Mouse (Mus musculus) heart, embryonic 14.5 days (tissue): ENCODE results near the gene Baiap2. TPM values are rescaled to one million over a fixed set of nuclear protein-coding genes. Genes with fewer than 3 reads are reported as not detected.

Experiments
- ATAC-seq: fragments of 200-750 bp; cut with Nextera tagmentation; 2 replicates; pipeline ENCODE4 v1.8.0; 2017; ENCODE audit warnings: low read depth, moderate TSS enrichment; ENCODE audit not compliant: insufficient number of reproducible peaks, insufficient read depth, low FRiP score
- H3K27ac ChIP-seq, 2 experiments: fragments of 200-500 bp in 1 of 2; fragments of 300-500 bp in 1 of 2; sonication (generic) in 1 of 2; replicated peaks in 1 of 2; 2 replicates each; pipeline ENCODE4 v1.5.1; 2012 to 2014; ENCODE audit warnings: low read depth in 2 of 2, low read length in 2 of 2, control low read depth in 1 of 2, mild to moderate bottlenecking in 1 of 2, mixed read lengths in 1 of 2; ENCODE audit not compliant: control insufficient read depth in 1 of 2, insufficient read depth in 1 of 2
- H3K27me3 ChIP-seq: fragments of 300-500 bp; sonication (generic); 2 replicates; pipeline ENCODE4 v1.6.1; 2014; ENCODE audit warnings: mild to moderate bottlenecking, low read length, control low read depth; ENCODE audit not compliant: control insufficient read depth, insufficient read depth
- H3K36me3 ChIP-seq: fragments of 300-500 bp; sonication (generic); 2 replicates; pipeline ENCODE4 v1.6.1; 2014; ENCODE audit warnings: mild to moderate bottlenecking, control low read depth, low read length, mixed read lengths; ENCODE audit not compliant: control insufficient read depth, insufficient read depth
- H3K4me1 ChIP-seq, 2 experiments: fragments of 200-500 bp in 1 of 2; fragments of 300-500 bp in 1 of 2; sonication (generic) in 1 of 2; 2 replicates each; pipeline ENCODE4 v1.6.1; 2012 to 2014; ENCODE audit warnings: low read length in 2 of 2, control low read depth in 1 of 2, mixed read lengths in 1 of 2; ENCODE audit not compliant: control insufficient read depth in 2 of 2, insufficient read depth in 2 of 2
- H3K4me2 ChIP-seq: fragments of 300-500 bp; sonication (generic); 2 replicates; pipeline ENCODE4 v1.6.1; 2014; ENCODE audit warnings: mild to moderate bottlenecking, low read length
- H3K4me3 ChIP-seq, 2 experiments: fragments of 200-500 bp in 1 of 2; fragments of 300-500 bp in 1 of 2; sonication (generic) in 1 of 2; 2 replicates each; pipeline ENCODE4 v1.5.1; 2012 to 2014; ENCODE audit warnings: low read length in 2 of 2, mild to moderate bottlenecking in 2 of 2, control low read depth in 1 of 2, low read depth in 1 of 2, moderate library complexity in 1 of 2; ENCODE audit not compliant: control insufficient read depth in 1 of 2, insufficient read depth in 1 of 2
- H3K9ac ChIP-seq: fragments of 300-500 bp; sonication (generic); 2 replicates; pipeline ENCODE4 v1.6.1; 2014; ENCODE audit warnings: mild to moderate bottlenecking, low read length
- H3K9me3 ChIP-seq: fragments of 300-500 bp; sonication (generic); 2 replicates; pipeline ENCODE4 v1.6.1; 2016; ENCODE audit warnings: low read length, control low read depth; ENCODE audit not compliant: control insufficient read depth
- WGBS: fragments of 180-500 bp; shearing (Covaris S2); extraction: QIAGEN DNeasy Blood & Tissue Kit; methylation state at CpG from one replicate; pipeline ENCODE4 v1.1.7; 2014; 5-methylcytosine and 5-hydroxymethylcytosine counted together
- polyA plus RNA-seq: library from polyadenylated mRNA; unstranded; fragments of >200 nt; fragmentation: Nextera tagmentation; extraction: Ambion mirVana; gene quantifications from 2 replicates; pipeline ENCODE4 v1.2.1, GENCODE M21; 2014

Baiap2 gene
- polyA plus RNA-seq, 1 experiment from 2014 or later: 13.2 TPM

DNA sequence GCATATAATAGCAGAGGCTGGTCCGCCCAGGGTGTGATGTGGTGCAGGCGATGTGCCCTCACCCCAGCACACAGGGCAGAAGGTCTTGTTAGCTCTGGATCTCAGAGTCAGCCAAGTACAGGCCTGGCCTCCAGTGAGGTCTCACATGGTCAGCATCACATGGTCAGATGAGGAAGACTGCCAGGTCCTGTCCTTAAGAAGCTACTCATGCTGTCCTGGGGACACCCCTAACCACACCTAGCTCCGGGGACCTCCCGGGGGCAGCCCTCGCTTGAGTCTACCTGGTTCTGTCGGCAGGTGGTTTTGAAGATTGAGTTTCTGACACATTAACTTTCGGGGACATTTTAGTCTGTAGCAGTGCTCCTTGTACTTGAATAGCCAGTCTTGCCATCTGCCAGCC lies 45.8 kb downstream of the Baiap2 start:
- Histone ChIP-seq H3K36me3 (peaks cover 7% of the 10 kb centered on the region; the same call in 1 of the 2 replicates), H3K9me3 (no peaks in the 10 kb centered on the region), H3K27ac (peak overlapping the region in 1 of 2 experiments; percentile 50; a peak in 1 of 4 replicates), H3K4me1 (peaks cover 15 to 28% of the 10 kb centered on the region in 2 experiments), H3K27me3 (no peaks in the 10 kb centered on the region; the same call in 1 of the 2 replicates), H3K9ac (no peak overlapping the region), H3K4me3 (no peak overlapping the region), H3K4me2 (no peak overlapping the region)
- ATAC-seq: peak; percentile 14; the same call in 1 of the 2 replicates
- 89% methylated on average over 7 of the region's 7 CpGs for WGBS

DNA sequence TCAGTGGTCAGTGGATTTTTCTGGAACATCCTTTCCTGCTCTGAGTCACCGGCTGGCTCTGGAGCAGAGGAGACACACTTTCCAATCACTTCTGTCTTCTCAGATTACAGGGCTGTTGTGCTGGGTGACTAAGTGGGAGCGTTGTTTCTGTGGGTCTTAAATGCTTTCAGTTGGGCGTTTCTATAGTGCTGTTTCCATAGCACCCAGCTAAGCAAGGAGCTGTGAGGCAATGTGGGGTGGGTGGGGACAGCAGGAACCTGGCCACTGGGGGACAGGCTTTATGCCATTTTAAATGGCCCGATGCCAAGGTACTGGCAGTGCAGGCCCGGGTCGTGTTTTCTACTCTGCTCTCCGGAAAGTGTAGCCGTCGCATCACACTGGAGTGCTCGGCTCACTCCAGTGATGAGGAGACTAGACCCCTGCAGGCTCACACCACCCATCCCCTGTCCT lies 46.6 kb downstream of the Baiap2 start:
- H3K4me2 ChIP-seq: peak overlapping the region; percentile 31
- H3K4me1 ChIP-seq: peaks cover 15 to 27% of the 10 kb centered on the region in 2 experiments
- H3K9me3 ChIP-seq: no peaks in the 10 kb centered on the region
- peaks cover 2% of the 10 kb centered on the region; the same call in 1 of the 2 replicates for H3K36me3 ChIP-seq
- H3K4me3 ChIP-seq: no peak overlapping the region
- H3K9ac ChIP-seq: no peak overlapping the region
- WGBS: 13% methylated on average over 10 of the region's 10 CpGs
- H3K27ac ChIP-seq: peak overlapping the region; percentile 21 to 50; a peak in 2 of 4 replicates
- peak; percentile 37; the same call in 1 of the 2 replicates for ATAC-seq
- no peaks in the 10 kb centered on the region; the same call in 1 of the 2 replicates for H3K27me3 ChIP-seq

DNA sequence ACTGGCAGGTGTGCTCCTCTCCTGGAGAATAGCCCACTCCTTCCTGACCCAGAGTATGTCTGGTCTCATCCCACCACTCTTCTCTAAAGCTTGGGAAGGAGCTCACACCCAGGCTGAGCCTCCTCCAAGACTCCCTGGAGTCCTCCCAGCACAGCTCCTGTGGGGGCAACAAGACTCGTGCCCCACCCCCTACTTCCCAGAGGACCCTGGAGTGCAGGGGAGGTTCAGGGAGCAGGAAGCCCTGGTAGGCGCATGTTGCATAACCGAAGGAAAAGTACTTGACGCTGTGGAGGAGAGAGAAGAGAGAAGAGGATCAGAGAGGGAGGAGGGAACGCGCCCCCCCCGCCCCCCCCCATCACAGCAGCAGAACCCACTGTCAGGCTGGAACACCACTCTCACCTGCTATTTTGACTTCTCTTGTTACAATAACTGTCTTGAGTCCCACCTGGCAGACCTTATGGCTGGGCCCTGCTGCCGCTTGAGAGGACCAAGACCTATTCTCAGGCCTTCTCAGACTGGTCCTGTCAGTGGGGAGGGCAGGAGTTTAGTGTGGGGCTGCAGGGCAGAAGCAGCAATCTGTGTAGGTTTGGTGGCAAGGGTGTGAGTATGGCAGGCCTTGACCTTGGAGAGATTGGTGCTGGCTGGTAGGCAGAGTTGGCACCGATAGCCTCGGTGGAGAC lies 48.2 kb downstream of the Baiap2 start:
- Histone ChIP-seq H3K4me3 (no peak overlapping the region), H3K27me3 (no peaks in the 10 kb centered on the region), H3K36me3 (peaks cover 13% of the 10 kb centered on the region; the same call in 1 of the 2 replicates), H3K4me2 (peak overlapping the region; percentile 32), H3K9ac (no peak overlapping the region), H3K9me3 (no peaks in the 10 kb centered on the region), H3K27ac (no peak overlapping the region), H3K4me1 (peaks cover 15 to 27% of the 10 kb centered on the region in 2 experiments)
- WGBS: 54% methylated on average over 10 of the region's 10 CpGs
- 0 out of 2 replicates have a peak, but pooled peaks have one; percentile 11 for ATAC-seq

DNA sequence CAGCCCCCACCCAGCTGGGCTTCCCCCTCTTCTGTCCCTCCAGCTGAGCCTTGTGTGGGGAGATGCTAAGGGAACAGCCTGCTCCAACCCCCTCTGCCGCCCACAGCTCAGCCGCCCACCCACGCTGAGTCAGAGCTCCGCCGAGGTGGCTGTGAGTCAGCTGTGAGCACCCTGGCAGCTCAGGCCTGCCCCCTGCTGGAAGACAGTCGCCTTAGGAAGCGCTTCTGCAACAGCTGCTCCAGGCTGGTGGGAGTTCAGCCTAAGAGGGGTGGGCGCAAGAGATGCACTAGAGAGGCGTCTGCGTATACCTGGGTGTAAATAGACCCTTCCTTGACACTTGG lies 48.7 kb downstream of the Baiap2 start:
- H3K4me1 ChIP-seq: peaks cover 15 to 27% of the 10 kb centered on the region in 2 experiments
- no peak overlapping the region for H3K4me3 ChIP-seq
- no peaks in the 10 kb centered on the region for H3K9me3 ChIP-seq
- H3K4me2 ChIP-seq: peak overlapping the region; percentile 32
- no peaks in the 10 kb centered on the region for H3K27me3 ChIP-seq
- no peak overlapping the region for H3K9ac ChIP-seq
- 8% methylated on average over 10 of the region's 10 CpGs for WGBS
- peak; percentile 23; the same call in 1 of the 2 replicates for ATAC-seq
- peaks cover 18% of the 10 kb centered on the region for H3K36me3 ChIP-seq
- no peak overlapping the region for H3K27ac ChIP-seq

DNA sequence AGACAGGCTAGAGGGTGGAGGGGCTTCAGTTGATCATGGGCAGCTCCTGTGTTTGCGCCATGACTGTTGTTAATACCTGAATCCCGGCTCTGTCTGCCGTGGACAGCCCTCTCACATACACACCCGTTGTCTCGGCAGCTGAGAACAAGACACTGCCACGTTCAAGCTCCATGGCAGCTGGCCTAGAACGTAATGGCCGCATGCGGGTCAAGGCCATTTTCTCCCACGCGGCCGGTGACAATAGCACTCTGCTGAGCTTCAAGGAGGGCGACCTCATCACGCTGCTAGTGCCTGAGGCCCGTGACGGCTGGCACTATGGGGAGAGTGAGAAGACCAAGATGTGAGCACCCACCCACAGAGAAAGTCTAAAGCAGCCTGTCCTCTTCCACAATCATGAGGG lies 54.8 kb downstream of the Baiap2 start:
- 82% methylated on average over 16 of the region's 16 CpGs for whole genome bisulfite sequencing

DNA sequence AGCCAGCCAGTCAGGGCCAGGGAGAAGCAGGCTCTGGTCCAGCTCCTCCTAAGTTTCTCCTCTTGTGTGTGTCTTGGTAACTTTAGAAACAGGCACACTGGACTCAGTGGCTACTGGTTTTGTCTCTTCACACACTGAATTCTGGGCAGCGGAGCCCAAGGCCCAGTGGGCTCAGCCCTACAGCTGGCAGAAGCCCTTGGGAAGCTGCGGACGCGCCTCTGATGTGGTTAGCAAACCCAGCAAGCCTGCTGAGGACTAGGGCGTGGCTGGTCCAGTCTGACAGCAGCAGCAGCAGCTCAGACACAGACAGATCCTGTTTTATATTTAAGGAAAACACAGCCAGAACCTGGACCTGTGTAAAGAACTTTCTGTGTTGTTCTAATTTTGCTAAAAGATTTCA lies 59.5 kb downstream of the Baiap2 start:
- H3K4me1 ChIP-seq: peaks cover 8 to 13% of the 10 kb centered on the region in 2 experiments
- no peaks in the 10 kb centered on the region for H3K9me3 ChIP-seq
- no peak for ATAC-seq
- no peak overlapping the region for H3K9ac ChIP-seq
- no peaks in the 10 kb centered on the region for H3K27me3 ChIP-seq
- 80% methylated on average over 5 of the region's 5 CpGs for WGBS
- no peak overlapping the region for H3K4me2 ChIP-seq
- no peak overlapping the region for H3K4me3 ChIP-seq
- H3K27ac ChIP-seq: no peak overlapping the region
- peaks cover 16% of the 10 kb centered on the region; the same call in 1 of the 2 replicates for H3K36me3 ChIP-seq

More for the DNA sequence above, 54.8 kb downstream of the Baiap2 start:
- no peak overlapping the region for H3K4me2 ChIP-seq
- no peak overlapping the region for H3K27ac ChIP-seq
- peaks cover 41% of the 10 kb centered on the region for H3K36me3 ChIP-seq
- H3K27me3 ChIP-seq: no peaks in the 10 kb centered on the region
- ATAC-seq: no peak
- H3K4me3 ChIP-seq: no peak overlapping the region
- no peak overlapping the region for H3K9ac ChIP-seq
- H3K4me1 ChIP-seq: peaks cover 8 to 13% of the 10 kb centered on the region in 2 experiments
- no peaks in the 10 kb centered on the region for H3K9me3 ChIP-seq

DNA sequence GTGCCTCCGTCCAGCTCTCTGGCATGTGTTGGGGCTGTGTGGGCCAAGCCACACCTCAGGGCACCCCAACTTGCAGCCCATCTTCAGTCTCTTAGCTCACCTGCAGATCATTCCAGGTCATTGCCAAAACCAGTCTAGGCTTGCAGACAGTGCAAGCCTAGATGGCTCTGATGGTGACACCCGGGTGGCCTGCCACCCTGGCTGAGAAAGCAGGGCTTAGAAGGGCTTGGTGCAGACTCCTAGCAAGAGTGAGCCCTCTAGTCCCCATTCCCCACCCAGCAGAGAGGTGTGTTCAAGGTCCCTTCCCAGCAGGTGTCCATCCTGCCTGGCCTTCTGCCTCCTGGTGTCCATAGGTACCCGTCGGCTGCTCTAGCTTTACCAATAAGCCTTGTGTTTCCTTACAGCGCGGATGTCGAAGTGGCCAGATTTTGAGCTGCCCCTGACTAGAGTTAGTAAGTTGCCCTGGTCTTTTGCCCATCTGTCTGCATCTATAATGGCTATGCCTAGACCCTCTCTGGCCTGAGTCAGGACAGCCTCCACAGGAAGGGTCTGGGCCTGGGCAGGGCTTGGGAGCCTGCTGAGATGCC lies 60.2 kb downstream of the Baiap2 start:
- H3K36me3 ChIP-seq: peaks cover 10% of the 10 kb centered on the region; the same call in 1 of the 2 replicates
- peaks cover 8 to 13% of the 10 kb centered on the region in 2 experiments for H3K4me1 ChIP-seq
- no peak overlapping the region for H3K9ac ChIP-seq
- 92% methylated on average over 7 of the region's 7 CpGs for WGBS
- no peak overlapping the region for H3K4me3 ChIP-seq
- H3K4me2 ChIP-seq: no peak overlapping the region
- H3K27me3 ChIP-seq: no peaks in the 10 kb centered on the region
- H3K9me3 ChIP-seq: no peaks in the 10 kb centered on the region
- no peak overlapping the region for H3K27ac ChIP-seq
- no peak for ATAC-seq
